Mouse (Mus musculus): ENCODE measurements around the gene Lrrc51.

Gene Lrrc51

DNA sequence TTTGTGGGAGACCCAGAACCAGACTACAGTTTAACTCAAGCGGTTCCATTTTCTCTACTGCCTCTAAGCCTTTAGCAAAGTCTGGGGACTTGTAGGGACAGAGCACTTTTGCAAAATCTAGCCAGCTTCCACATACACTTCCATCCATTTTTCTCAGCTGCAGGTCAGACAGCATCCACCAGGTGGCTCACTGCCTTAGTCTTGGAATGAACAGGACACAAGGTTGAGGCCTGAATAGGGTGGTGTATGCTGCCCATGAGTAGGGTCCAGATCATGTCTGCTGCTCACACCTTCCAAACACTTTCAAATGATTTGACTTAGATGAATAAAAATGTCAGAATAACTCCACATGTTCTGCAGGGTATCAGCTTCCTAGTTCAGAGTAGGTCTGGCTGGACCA lies 15.6 kb downstream of the Lrrc51 start:
- Histone ChIP-seq H3K36me3 (ENCODE audit: control insufficient read depth, insufficient read depth, low read length, poor library complexity, severe bottlenecking) (peaks cover 3% of the 10 kb centered on the region), H3K27me3 (ENCODE audit: control insufficient read depth, insufficient read depth, low read length, poor library complexity, severe bottlenecking) (no peaks in the 10 kb centered on the region; the same call in 1 of the 2 replicates)
- DNase-seq (ENCODE audit: low read depth, low spot score): peak; percentile 78

DNA sequence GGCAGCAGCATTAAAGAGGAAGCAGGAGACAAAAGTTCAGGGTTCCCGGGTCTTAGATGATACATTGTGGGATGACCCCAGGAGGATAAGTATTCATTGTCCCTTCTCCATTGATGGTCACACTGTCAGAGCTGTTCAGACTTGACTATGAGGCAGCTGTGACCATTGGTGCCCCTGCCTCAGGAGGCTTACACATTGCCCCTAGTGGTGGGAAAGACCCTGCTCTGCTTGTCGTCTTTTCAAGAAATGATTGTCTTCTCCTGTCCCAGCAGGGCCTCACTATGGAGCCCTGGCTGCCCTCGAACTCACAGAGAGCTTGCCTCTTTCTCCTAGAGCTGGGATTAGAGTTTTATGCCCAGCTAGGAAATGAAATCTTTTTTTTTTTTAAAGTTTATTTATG lies 21.7 kb downstream of the Lrrc51 start:
- DNase-seq (ENCODE audit: low read depth, low spot score): peak; percentile 36
- Histone ChIP-seq H3K36me3 (ENCODE audit: control insufficient read depth, insufficient read depth, low read length, poor library complexity, severe bottlenecking) (peaks cover 3% of the 10 kb centered on the region), H3K27me3 (ENCODE audit: control insufficient read depth, insufficient read depth, low read length, poor library complexity, severe bottlenecking) (no peaks in the 10 kb centered on the region)

DNA sequence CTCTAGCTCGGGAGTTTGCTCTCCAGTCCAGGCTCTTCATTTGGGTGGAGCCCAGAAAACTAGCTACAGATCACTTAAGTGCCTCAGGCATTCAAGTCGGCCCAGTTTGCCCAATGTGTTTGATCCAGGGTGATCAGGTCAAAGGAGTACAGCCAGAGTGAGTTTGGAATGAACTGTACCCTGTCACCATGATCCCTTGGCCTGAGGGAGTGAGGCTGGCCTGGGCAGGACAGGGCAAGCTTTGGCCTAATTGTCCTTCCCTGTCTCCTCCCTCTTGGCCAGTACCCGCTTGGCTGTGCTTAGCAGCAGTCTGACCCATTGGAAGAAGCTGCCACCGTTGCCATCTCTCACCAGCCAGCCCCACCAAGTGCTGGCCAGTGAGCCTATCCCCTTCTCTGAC lies 23.6 kb downstream of the Lrrc51 start:
- Histone ChIP-seq H3K36me3 (ENCODE audit: control insufficient read depth, insufficient read depth, low read length, poor library complexity, severe bottlenecking) (peaks cover 3% of the 10 kb centered on the region), H3K27me3 (ENCODE audit: control insufficient read depth, insufficient read depth, low read length, poor library complexity, severe bottlenecking) (no peaks in the 10 kb centered on the region)
- DNase-seq (ENCODE audit: low read depth, low spot score): no peak

DNA sequence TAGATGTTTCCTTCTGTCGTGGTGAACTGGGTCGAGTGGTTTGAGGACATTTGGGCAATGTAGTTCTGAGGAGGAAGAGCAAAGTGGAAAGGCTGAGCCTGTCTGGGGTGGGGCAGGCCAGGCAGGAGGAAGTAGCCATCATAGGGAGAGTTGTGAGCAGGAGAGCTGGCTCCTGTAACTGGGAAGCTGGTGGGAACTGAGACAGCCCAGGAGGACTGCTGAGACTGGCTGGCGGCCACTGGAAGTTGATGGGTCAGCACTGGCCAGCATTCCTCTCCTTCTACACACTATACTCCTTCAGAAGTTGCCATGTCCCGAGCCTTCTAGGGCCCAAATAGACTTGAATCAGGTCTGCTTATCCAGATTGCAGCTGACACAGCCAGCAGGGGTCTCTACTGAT lies 25.3 kb downstream of the Lrrc51 start:
- DNase-seq (ENCODE audit: low read depth, low spot score): no peak
- peaks cover 3% of the 10 kb centered on the region for H3K36me3 ChIP-seq (ENCODE audit: control insufficient read depth, insufficient read depth, low read length, poor library complexity, severe bottlenecking)
- no peaks in the 10 kb centered on the region for H3K27me3 ChIP-seq (ENCODE audit: control insufficient read depth, insufficient read depth, low read length, poor library complexity, severe bottlenecking)

DNA sequence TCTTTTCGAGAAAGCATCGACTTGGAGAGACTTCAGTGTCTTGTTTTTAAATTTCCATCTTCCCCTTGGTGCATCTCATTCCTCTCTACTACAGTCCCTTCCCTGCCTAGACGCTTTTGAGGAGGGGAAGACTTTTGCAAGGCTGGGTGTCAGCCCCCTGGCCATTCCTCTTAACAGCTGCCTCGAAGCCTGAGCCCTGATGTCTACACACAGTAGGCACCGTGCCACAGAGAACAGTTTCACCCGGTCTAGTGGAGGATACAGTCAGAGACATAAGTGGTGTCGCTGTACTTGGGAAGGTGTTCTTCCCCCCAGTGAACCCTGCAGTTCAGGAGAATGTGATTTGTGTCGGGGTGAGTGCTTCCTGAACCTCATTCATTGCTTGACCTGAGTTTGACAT lies 27.0 kb downstream of the Lrrc51 start:
- Histone ChIP-seq H3K36me3 (ENCODE audit: control insufficient read depth, insufficient read depth, low read length, poor library complexity, severe bottlenecking) (peaks cover 3% of the 10 kb centered on the region; the same call in 1 of the 2 replicates), H3K27me3 (ENCODE audit: control insufficient read depth, insufficient read depth, low read length, poor library complexity, severe bottlenecking) (no peaks in the 10 kb centered on the region)
- peak; percentile 45 for DNase-seq (ENCODE audit: low read depth, low spot score)

DNA sequence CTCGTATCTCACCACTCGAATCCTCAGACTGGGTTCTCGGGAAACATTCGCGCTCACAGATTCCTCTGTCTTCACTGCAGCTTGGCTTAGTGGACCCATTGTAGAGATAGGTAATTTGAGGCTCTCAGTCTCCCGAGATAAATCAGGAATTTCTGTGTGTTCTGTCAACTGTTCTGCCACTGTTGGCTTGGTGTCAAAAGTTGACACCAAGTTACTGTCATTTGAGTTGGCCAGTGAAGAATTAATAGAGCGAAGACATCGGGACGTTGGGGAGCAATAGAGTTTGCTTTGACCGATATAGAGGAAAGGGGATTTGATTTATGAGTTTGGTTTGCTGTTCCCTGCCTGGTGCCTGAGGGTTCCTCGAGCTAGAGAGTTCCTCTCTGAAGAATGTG lies 27.4 kb downstream of the Lrrc51 start, which contains the start of gene Tomt:
Gene Tomt (minus strand): TSS at position 73 of the 395 bp plus-strand sequence.
- no peaks in the 10 kb centered on the region for H3K27me3 ChIP-seq (ENCODE audit: control insufficient read depth, insufficient read depth, low read length, poor library complexity, severe bottlenecking)
- H3K36me3 ChIP-seq (ENCODE audit: control insufficient read depth, insufficient read depth, low read length, poor library complexity, severe bottlenecking): 0 out of 2 replicates have a peak, but pooled peaks cover 3% of the 10 kb centered on the region
- DNase-seq (ENCODE audit: low read depth, low spot score): no peak

DNA sequence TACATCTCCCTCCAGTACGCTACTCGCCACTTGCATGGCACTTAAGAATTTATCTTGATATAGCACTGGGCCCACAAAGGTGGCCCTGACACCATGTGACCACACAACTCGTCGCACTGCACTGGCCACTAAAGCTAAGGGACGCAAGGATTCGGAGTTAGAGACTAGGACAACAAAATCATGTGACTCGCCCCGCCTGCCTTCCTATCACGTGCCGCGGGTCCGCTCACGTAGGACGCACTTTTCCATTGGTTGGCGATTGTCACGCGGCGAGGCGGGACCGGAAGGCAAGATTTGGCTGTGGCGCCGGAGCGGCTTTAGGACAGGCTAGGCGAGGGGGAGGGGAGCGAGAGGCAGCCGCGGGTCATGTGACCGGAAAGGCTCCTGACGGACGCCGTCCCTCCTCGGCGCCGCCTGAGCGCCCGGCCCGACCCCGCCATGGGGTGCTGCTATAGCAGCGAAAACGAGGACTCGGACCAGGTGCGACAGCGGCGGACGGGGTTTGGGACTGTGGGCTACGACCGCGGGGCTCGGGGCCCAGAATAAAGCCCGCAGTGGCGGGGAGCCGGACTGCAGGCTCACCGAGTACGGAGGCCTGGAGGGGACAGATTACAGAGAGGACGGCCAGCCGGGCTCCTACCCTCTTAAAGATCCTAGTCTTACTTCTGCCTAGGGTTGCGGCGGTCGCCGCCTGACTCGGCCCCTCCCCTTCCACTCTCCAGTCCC lies 28.0 kb downstream of the Lrrc51 start, which contains the start of gene Lamtor1:
Gene Lamtor1 (plus strand): TSS at position 344 of the 726 bp plus-strand sequence.
- DNase-seq (ENCODE audit: low read depth, low spot score): peak; percentile 99
- Histone ChIP-seq H3K27me3 (ENCODE audit: control insufficient read depth, insufficient read depth, low read length, poor library complexity, severe bottlenecking) (no peaks in the 10 kb centered on the region), H3K36me3 (ENCODE audit: control insufficient read depth, insufficient read depth, low read length, poor library complexity, severe bottlenecking) (0 out of 2 replicates have a peak, but pooled peaks cover 3% of the 10 kb centered on the region)

DNA sequence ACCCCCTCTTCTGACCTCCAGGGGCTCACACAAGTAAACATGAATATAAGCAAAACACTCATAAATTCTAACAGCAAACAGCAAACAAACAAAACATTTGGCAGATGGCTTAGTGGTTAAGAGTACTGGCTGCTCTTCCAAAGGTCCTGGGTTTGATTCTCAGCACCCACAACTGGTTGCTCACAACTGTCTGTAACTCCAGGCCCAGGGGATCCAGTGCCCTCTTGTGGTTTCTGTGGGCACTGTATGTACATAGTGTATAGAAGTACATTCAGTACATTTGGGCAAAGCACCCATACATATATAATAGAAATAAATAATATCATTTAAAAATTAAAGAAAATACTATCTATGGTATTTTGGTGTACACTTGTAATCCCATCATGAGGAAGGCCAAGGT lies 30.8 kb downstream of the Lrrc51 start:
- Histone ChIP-seq H3K27me3 (ENCODE audit: control insufficient read depth, insufficient read depth, low read length, poor library complexity, severe bottlenecking) (no peaks in the 10 kb centered on the region), H3K36me3 (ENCODE audit: control insufficient read depth, insufficient read depth, low read length, poor library complexity, severe bottlenecking) (no peaks in the 10 kb centered on the region; the same call in 1 of the 2 replicates)
- DNase-seq (ENCODE audit: low read depth, low spot score): no peak

DNA sequence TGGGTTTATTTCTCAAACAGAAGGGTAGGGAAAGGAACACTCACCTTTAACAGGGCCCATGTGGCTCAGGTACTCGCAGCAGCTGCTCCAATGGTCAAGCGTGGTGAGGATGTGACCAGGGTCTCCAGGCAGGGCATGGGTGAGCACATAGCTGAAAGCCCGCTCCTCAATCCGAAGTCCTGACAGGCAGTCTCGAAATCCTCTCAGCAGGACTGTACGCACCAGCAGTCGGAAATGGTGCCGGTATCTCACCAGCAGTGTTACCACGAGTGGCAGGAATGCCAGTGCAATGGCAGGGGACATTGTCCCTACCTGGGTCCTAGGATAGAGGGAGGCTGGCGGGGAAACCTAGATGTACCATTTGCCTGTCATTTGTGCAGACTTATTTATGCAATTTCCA lies 31.7 kb downstream of the Lrrc51 start:
- H3K27me3 ChIP-seq (ENCODE audit: control insufficient read depth, insufficient read depth, low read length, poor library complexity, severe bottlenecking): no peaks in the 10 kb centered on the region
- DNase-seq (ENCODE audit: low read depth, low spot score): no peak
- no peaks in the 10 kb centered on the region; the same call in 1 of the 2 replicates for H3K36me3 ChIP-seq (ENCODE audit: control insufficient read depth, insufficient read depth, low read length, poor library complexity, severe bottlenecking)

DNA sequence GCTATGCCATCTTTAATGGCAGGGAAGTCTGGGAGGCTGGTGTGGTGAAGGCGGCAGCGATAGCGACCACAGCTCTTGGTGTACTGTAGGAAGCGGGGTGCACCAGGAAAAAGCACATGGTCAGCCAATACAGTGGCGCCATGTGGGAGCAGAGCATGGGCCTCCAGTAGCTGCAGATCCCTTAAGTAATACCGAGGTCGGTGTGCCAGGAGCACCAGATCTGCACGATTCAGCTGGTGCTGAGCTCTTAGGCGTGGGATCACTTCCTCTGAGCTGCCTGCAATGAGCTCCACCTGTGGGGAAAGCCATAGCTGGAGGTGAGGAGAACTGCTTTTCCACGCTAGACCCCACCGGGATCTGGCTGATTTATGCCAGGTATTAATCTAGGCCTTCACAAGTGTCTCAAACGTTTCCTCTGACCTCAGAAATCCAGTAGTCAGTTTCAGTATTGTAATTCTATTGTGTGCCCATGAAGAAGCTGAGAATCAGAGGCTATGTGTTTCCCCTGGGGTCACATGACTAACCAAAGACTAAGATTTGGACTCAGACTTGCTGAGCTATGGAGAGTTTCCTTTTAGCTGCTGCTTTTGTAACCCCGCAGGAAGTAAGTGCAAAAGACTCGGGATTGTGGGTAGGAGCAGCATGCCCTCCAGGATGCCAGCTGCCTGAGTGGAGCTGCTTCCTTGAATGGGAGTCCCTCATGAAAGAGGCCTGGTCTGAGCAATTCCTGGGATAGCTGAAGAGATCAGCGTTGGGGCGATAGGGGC lies 33.2 kb downstream of the Lrrc51 start:
- no peaks in the 10 kb centered on the region; the same call in 1 of the 2 replicates for H3K36me3 ChIP-seq (ENCODE audit: control insufficient read depth, insufficient read depth, low read length, poor library complexity, severe bottlenecking)
- no peak for DNase-seq (ENCODE audit: low read depth, low spot score)
- no peaks in the 10 kb centered on the region for H3K27me3 ChIP-seq (ENCODE audit: control insufficient read depth, insufficient read depth, low read length, poor library complexity, severe bottlenecking)

DNA sequence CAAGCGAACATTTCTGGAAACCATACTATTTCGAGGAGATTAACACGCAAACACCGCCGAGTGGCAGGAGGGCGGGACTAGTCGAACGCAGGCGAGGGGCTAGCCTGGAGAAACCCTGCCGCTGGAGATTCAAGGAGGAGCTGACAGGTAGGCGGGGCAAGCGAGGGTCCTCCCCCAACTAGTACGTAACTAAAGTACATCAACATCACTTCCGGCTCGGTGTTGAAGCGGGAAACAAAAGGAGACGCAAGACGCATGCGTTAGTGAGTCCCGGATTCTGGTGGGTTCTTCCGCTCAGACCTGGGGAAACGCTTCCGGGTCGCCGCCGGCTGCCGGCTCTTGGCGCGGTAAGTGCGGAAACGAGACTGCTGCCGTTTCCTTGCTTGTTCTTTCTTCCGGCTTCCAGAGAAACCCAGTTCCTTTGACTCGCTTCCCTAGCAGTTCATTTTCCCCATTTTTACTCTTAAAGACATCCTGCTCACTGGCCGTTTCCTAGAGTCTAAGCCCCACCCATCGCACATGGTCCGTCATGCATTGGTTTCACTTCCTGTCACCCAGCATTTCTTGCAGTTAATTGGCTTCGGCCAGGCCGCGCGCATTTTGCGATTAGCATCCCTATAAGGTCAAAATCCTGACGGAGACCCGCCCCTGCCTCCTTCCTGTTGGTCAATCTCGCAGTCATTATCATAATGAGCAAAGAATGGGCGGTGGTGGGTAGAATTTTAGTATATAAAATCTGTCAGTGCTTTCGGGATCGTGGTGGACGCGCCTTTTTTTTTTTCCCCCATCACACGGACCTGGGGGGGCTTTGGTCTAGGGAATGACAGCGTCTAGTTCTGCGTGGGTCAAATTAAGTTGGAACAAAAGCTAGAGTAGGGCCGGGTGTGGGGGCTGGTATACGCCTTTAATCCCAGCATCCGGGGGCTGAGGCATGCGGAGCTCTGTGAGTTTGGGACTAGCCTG lies 37.3 kb downstream of the Lrrc51 start:
- Histone ChIP-seq H3K36me3 (ENCODE audit: control insufficient read depth, insufficient read depth, low read length, poor library complexity, severe bottlenecking) (no peaks in the 10 kb centered on the region; the same call in 1 of the 2 replicates), H3K27me3 (ENCODE audit: control insufficient read depth, insufficient read depth, low read length, poor library complexity, severe bottlenecking) (no peaks in the 10 kb centered on the region)
- peak; percentile 99 for DNase-seq (ENCODE audit: low read depth, low spot score)

DNA sequence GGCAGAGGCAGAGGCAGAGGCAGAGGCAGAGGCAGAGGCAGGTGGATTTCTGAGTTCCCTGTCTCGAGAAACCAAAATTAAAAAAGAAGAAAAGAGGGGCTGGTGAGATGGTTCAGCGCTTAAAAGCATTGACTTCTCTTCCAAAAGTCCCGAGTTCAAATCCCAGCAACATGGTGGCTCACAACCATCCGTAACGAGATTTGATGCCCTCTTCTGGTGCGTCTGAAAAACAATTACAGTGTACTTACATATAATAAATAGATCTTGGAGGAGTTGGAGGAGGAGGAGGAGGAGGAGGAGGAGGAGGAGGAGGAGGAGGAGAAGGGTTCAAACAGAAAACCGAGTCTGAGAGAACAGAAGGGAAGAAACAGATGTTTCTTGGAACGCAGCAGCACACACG lies 38.0 kb downstream of the Lrrc51 start:
- DNase-seq (ENCODE audit: low read depth, low spot score): no peak
- Histone ChIP-seq H3K36me3 (ENCODE audit: control insufficient read depth, insufficient read depth, low read length, poor library complexity, severe bottlenecking) (no peaks in the 10 kb centered on the region; the same call in 1 of the 2 replicates), H3K27me3 (ENCODE audit: control insufficient read depth, insufficient read depth, low read length, poor library complexity, severe bottlenecking) (no peaks in the 10 kb centered on the region)

DNA sequence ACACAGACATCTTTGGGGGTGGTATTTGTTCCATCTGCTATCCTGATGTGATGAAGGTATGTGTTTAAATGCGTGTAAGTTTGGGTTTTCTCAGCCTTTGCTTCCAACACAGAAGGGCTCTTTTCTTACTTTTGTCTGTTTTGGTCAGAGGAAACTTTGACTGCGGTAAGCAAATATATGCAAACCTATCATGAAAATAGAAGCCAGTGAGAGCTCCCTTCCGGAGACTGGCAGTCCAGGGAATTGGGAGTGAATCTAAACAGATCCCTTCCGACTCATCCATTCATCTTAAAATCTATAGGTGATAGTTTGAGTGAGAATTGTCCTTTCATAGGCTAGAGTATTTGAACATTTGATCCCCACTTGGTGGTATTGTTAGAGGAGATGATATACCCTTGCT lies 45.2 kb downstream of the Lrrc51 start:
- no peak for DNase-seq (ENCODE audit: low read depth, low spot score)
- Histone ChIP-seq H3K27me3 (ENCODE audit: control insufficient read depth, insufficient read depth, low read length, poor library complexity, severe bottlenecking) (no peaks in the 10 kb centered on the region), H3K36me3 (ENCODE audit: control insufficient read depth, insufficient read depth, low read length, poor library complexity, severe bottlenecking) (no peaks in the 10 kb centered on the region)

DNA sequence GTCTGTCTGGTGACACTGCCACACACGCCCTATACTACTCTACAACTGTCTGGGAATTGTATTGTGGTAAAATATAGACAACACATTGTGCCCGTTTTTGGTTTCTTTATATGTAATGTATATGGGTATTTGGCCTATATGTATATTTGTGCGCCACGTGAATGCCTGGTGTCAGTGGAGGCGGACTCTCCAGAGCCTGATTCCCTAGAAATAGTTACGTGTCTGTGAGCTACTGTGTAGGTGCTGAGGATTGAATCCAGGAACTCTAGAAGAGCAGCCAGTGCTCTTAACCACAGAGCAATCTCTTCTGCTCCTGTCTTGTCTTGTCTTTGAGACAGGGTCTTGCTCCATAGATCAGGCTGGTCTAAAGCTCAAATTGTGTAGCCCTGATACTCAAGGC lies 47.4 kb downstream of the Lrrc51 start:
- Histone ChIP-seq H3K27me3 (ENCODE audit: control insufficient read depth, insufficient read depth, low read length, poor library complexity, severe bottlenecking) (no peaks in the 10 kb centered on the region), H3K36me3 (ENCODE audit: control insufficient read depth, insufficient read depth, low read length, poor library complexity, severe bottlenecking) (no peaks in the 10 kb centered on the region)
- DNase-seq (ENCODE audit: low read depth, low spot score): no peak

Data from splenic B cell, adult 2 months (primary cell).